13 mouse cellular contexts compared by ENCODE assay signal in genomic region chr11:87729593-87730185, GRCm38 (mm10). TPM values are rescaled to one million over a fixed set of nuclear protein-coding genes. Genes with fewer than 3 reads are reported as not detected.
DNase-seq lines count a peak whose midpoint lies in the region; ATAC-seq and TF ChIP-seq lines count a peak whose summit lies in the region.
"Had no signal": no experiment of that assay in that cellular context is flagged by ENCODE, and none has a peak within 500 bp of the region (broad histone marks: within the 10 kb centered on the region; RNA-seq: fewer than 3 reads in every experiment).

No protein-coding gene starts in this region.

- TF ChIP-seq CTCF in midbrain, postnatal 0 days (IDR thresholded peaks at IDR 0.05) = no peak

- no peak overlapping the region for H3K4me2 ChIP-seq in midbrain, postnatal 0 days (ENCODE audit: low read depth, low read length, poor library complexity, severe bottlenecking)
- H3K4me2 ChIP-seq: neural tube, embryonic 15.5 days had no signal

- H3K27me3 ChIP-seq in midbrain, embryonic 10.5 days (ENCODE audit: low read depth, poor library complexity, severe bottlenecking) = peaks cover 19% of the 10 kb centered on the region
- H3K27me3 ChIP-seq in midbrain, postnatal 0 days (ENCODE audit: insufficient read depth, low read length) = no peaks in the 10 kb centered on the region
- H3K27me3 ChIP-seq: neural tube, embryonic 15.5 days had no signal

- H3K9me3 ChIP-seq in midbrain, embryonic 10.5 days (replicated peaks) = no peaks in the 10 kb centered on the region
- no peaks in the 10 kb centered on the region for H3K9me3 ChIP-seq in midbrain, postnatal 0 days (ENCODE audit: low read length)
- H3K9me3 ChIP-seq: neural tube, embryonic 15.5 days had no signal

- no peak for DNase-seq in midbrain, embryonic 10.5 days (ENCODE audit: low spot score)
- no peak for DNase-seq in midbrain, postnatal 0 days (ENCODE audit: low spot score)
- peak; percentile 80 for DNase-seq in c-Kit-positive CD71-positive TER-119-negative erythroid progenitor cells, embryonic 14.5 days (ENCODE audit: low read depth)
- DNase-seq in frontal cortex, postnatal 25 days (ENCODE audit: low spot score in 2 of 2) = no peak
- no peak for DNase-seq in cerebellum, postnatal 4 days (ENCODE audit: low spot score in 2 of 2)
- DNase-seq: adrenal gland, postnatal 25 days; kidney, adult 9 months; lung, adult 2 months; thymus, postnatal 36 days had no signal

- H3K27ac ChIP-seq in midbrain, embryonic 10.5 days (replicated peaks) = peak overlapping the region; percentile 23; the same call in 1 of the 2 replicates
- no peak overlapping the region for H3K27ac ChIP-seq in midbrain, postnatal 0 days (ENCODE audit: low read depth, low read length)
- H3K27ac ChIP-seq: neural tube, embryonic 15.5 days had no signal

- H3K4me3 ChIP-seq in midbrain, embryonic 10.5 days = no peak overlapping the region
- no peak overlapping the region for H3K4me3 ChIP-seq in midbrain, postnatal 0 days (ENCODE audit: low read depth, low read length)
- H3K4me3 ChIP-seq: neural tube, embryonic 15.5 days had no signal

- peaks cover 45% of the 10 kb centered on the region for H3K4me1 ChIP-seq in midbrain, embryonic 10.5 days
- H3K4me1 ChIP-seq in midbrain, postnatal 0 days (ENCODE audit: insufficient read depth, low read length) = peaks cover 8% of the 10 kb centered on the region; the same call in 1 of the 2 replicates

- ATAC-seq in midbrain, postnatal 0 days (ENCODE audit: low FRiP score) = no peak
- peak; percentile 54 for ATAC-seq in erythroid progenitor cell, adult 5-6 weeks (replicated peaks; ENCODE audit: low FRiP score, poor library complexity, severe bottlenecking)
- peak; percentile 52 for ATAC-seq in megakaryocyte progenitor cell, adult 5-6 weeks (replicated peaks; ENCODE audit: poor library complexity)

- WGBS in midbrain, embryonic 10.5 days = 88% methylated on average over 13 of the region's 13 CpGs
- WGBS in midbrain, postnatal 0 days = 84% methylated on average over 13 of the region's 13 CpGs

- no peak overlapping the region for H3K9ac ChIP-seq in midbrain, postnatal 0 days (replicated peaks; ENCODE audit: low read length, poor library complexity, severe bottlenecking)
- H3K9ac ChIP-seq: neural tube, embryonic 15.5 days had no signal

- no peaks in the 10 kb centered on the region for H3K36me3 ChIP-seq in midbrain, embryonic 10.5 days
- no peaks in the 10 kb centered on the region for H3K36me3 ChIP-seq in midbrain, postnatal 0 days (ENCODE audit: insufficient read depth, low read length)
- H3K36me3 ChIP-seq: neural tube, embryonic 15.5 days had no signal

RNA-seq across cellular contexts. Expression of gene Supt4a, which starts 7.7 kb away (rescaled TPM):
- polyA plus RNA-seq in midbrain, embryonic 10.5 days (2016; fragmentation: Nextera tagmentation; extraction: Ambion mirVana) = 157 and 171 TPM in 2 replicates
- 47.8 and 55.4 TPM in 2 replicates for total RNA-seq in midbrain, postnatal 0 days (2014; rRNA removed)
- 122 and 128 TPM in 2 replicates for polyA plus RNA-seq in midbrain, postnatal 0 days (2015; fragmentation: Nextera tagmentation; extraction: Ambion mirVana)
- total RNA-seq in erythroid progenitor cell, adult 5-6 weeks (2015; ENCODE audit: low replicate concordance) = 101 and 170 TPM in 2 replicates
- 27.0 and 66.5 TPM in 2 replicates for total RNA-seq in erythroid progenitor cell, adult 5-6 weeks (2017; ENCODE audit: low replicate concordance)
- total RNA-seq in megakaryocyte progenitor cell, adult 5-6 weeks (2015) = 147 and 161 TPM in 2 replicates
- 52.8 and 63.7 TPM in 2 replicates for total RNA-seq in megakaryocyte progenitor cell, adult 5-6 weeks (2017)

RNA-seq across cellular contexts. Expression of gene Tspoap1, which starts 30.7 kb away (rescaled TPM):
- 8.2 and 14.7 TPM in 2 replicates for polyA plus RNA-seq in midbrain, embryonic 10.5 days (2016; fragmentation: Nextera tagmentation; extraction: Ambion mirVana)
- 206 and 215 TPM in 2 replicates for total RNA-seq in midbrain, postnatal 0 days (2014; rRNA removed)
- polyA plus RNA-seq in midbrain, postnatal 0 days (2015; fragmentation: Nextera tagmentation; extraction: Ambion mirVana) = 47.3 and 57.8 TPM in 2 replicates
- total RNA-seq in erythroid progenitor cell, adult 5-6 weeks (2015; ENCODE audit: low replicate concordance) = 6.7 and 8.6 TPM in 2 replicates
- 9.2 and 21.3 TPM in 2 replicates for total RNA-seq in erythroid progenitor cell, adult 5-6 weeks (2017; ENCODE audit: low replicate concordance)
- total RNA-seq in megakaryocyte progenitor cell, adult 5-6 weeks (2015) = 34.1 and 38.5 TPM in 2 replicates
- total RNA-seq in megakaryocyte progenitor cell, adult 5-6 weeks (2017) = 47.0 and 66.4 TPM in 2 replicates
- polyA plus RNA-seq: heart, postnatal 0 days had no signal
